Mouse (Mus musculus): ENCODE data around the gene Col4a3bp. TPM values are rescaled to one million over a fixed set of nuclear protein-coding genes. Genes with fewer than 3 reads are reported as not detected.

The Col4a3bp gene
- polyA plus RNA-seq, 1 experiment: 57.3 TPM

DNA sequence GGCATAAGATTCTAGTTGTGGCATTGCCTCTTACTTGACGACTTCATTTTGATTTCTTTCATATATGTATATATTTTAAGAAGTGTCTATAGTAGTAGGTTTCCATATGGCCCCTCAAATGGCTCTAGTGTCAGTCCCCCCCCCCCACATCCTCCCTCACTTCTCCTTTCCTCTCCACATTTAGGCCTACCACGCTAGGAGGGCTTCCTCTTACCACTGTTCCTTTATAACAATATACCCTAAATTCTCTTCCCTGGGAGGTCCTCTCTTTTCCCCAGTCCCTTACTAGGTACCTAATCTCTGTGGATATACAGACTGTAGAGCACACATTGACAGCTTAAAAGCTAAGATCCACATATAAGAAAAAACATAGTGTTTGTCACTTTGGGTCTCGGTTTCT, 21.1 kb upstream of the Col4a3bp start:
- no peak overlapping the region for H3K4me3 ChIP-seq (ENCODE audit: low read depth, low read length)
- H3K36me3 ChIP-seq (ENCODE audit: control insufficient read depth, insufficient read depth, low read length, poor library complexity, severe bottlenecking): peaks cover 6% of the 10 kb centered on the region; the same call in 1 of the 2 replicates
- H3K9me3 ChIP-seq (replicated peaks; ENCODE audit: control insufficient read depth, insufficient read depth, low read length, poor library complexity, severe bottlenecking): no peaks in the 10 kb centered on the region
- H3K27ac ChIP-seq (ENCODE audit: insufficient read depth, low read length): no peak overlapping the region
- H3K4me1 ChIP-seq (ENCODE audit: control insufficient read depth, insufficient read depth, low read length): no peaks in the 10 kb centered on the region
- no peaks in the 10 kb centered on the region for H3K27me3 ChIP-seq (ENCODE audit: control insufficient read depth, insufficient read depth, low read length, poor library complexity, severe bottlenecking)
- no peak overlapping the region for H3K9ac ChIP-seq (ENCODE audit: low read depth, poor library complexity, severe bottlenecking)
- no peak for TF ChIP-seq POLR2A (IDR thresholded peaks at IDR 0.05; ENCODE audit: insufficient read depth, low read length)

DNA sequence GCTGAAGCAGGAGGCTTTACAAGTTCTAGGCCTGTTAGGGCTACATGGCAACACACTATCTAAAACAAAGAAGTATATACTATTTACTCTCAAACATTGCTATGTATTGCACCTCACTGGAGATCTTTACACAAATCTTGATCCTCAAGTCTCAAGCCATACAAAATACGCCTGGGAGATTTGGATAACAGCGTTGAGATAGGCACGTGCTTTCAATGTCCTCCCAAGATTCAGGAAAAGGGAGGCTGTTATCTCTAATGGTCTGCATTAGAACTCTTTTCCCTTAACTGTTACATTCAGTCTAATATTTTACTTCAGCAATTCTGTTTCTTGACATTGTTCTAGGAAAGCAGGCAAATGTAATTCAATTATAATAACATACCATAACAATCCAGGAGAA, 15.4 kb upstream of the Col4a3bp start:
- Histone ChIP-seq H3K36me3 (ENCODE audit: control insufficient read depth, insufficient read depth, low read length, poor library complexity, severe bottlenecking) (no peaks in the 10 kb centered on the region; the same call in 1 of the 2 replicates), H3K4me1 (ENCODE audit: control insufficient read depth, insufficient read depth, low read length) (peaks cover 2% of the 10 kb centered on the region), H3K27me3 (ENCODE audit: control insufficient read depth, insufficient read depth, low read length, poor library complexity, severe bottlenecking) (no peaks in the 10 kb centered on the region), H3K27ac (ENCODE audit: insufficient read depth, low read length) (no peak overlapping the region), H3K9ac (ENCODE audit: low read depth, poor library complexity, severe bottlenecking) (no peak overlapping the region), H3K4me3 (ENCODE audit: low read depth, low read length) (no peak overlapping the region), H3K9me3 (replicated peaks; ENCODE audit: control insufficient read depth, insufficient read depth, low read length, poor library complexity, severe bottlenecking) (no peaks in the 10 kb centered on the region)
- TF ChIP-seq EP300 (IDR thresholded peaks at IDR 0.05; ENCODE audit: insufficient read depth, low read depth, low read length) (no peak), POLR2A (IDR thresholded peaks at IDR 0.05; ENCODE audit: insufficient read depth, low read length) (no peak), CTCF (IDR thresholded peaks at IDR 0.05; ENCODE audit: low read depth, low read length) (no peak)

DNA sequence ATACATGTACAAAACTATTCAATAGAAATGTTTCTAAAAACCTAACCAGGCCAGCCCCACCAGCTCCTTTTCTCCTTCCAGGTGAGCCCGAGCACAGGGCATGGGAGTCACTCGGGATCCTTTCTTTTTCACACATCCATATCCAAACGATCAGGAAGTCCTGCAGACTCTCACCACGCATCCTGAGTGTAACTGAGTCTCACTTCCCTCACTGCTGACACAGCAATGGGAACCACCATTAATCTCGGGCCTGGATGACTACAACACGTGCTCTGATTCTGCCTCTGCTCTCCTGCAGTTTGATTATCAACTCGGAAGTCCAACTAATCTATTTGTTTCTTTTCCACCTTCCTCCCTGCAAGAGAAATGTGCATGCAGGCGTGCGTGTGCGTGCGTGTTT, 14.6 kb upstream of the Col4a3bp start:
- Histone ChIP-seq H3K4me3 (ENCODE audit: low read depth, low read length) (no peak overlapping the region), H3K27ac (ENCODE audit: insufficient read depth, low read length) (no peak overlapping the region), H3K27me3 (ENCODE audit: control insufficient read depth, insufficient read depth, low read length, poor library complexity, severe bottlenecking) (no peaks in the 10 kb centered on the region), H3K36me3 (ENCODE audit: control insufficient read depth, insufficient read depth, low read length, poor library complexity, severe bottlenecking) (no peaks in the 10 kb centered on the region; the same call in 1 of the 2 replicates), H3K9me3 (replicated peaks; ENCODE audit: control insufficient read depth, insufficient read depth, low read length, poor library complexity, severe bottlenecking) (no peaks in the 10 kb centered on the region), H3K4me1 (ENCODE audit: control insufficient read depth, insufficient read depth, low read length) (peaks cover 2% of the 10 kb centered on the region), H3K9ac (ENCODE audit: low read depth, poor library complexity, severe bottlenecking) (no peak overlapping the region)
- TF ChIP-seq POLR2A (IDR thresholded peaks at IDR 0.05; ENCODE audit: insufficient read depth, low read length) (no peak), CTCF (IDR thresholded peaks at IDR 0.05; ENCODE audit: low read depth, low read length) (no peak), EP300 (IDR thresholded peaks at IDR 0.05; ENCODE audit: insufficient read depth, low read depth, low read length) (no peak)

DNA sequence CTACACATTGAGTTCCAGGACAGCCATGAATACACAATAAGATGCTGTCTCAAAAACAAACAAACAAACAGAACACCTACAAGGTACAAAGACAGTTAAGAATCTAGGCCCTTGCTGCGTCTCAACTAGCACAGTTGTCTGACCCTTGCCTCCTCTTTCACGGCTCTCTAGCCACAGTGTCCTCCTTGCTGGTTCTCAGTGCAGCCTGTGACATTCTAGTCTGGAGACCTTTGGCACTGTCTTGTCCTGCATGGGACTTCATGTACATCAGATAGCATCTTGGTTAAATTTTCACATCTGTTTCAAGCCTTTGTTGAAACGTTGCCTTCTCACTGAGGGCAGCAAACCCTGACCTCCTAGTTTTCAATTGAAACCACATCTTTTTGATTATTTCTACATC, 13.6 kb upstream of the Col4a3bp start:
- Histone ChIP-seq H3K36me3 (ENCODE audit: control insufficient read depth, insufficient read depth, low read length, poor library complexity, severe bottlenecking) (no peaks in the 10 kb centered on the region; the same call in 1 of the 2 replicates), H3K9ac (ENCODE audit: low read depth, poor library complexity, severe bottlenecking) (no peak overlapping the region), H3K4me3 (ENCODE audit: low read depth, low read length) (no peak overlapping the region), H3K9me3 (replicated peaks; ENCODE audit: control insufficient read depth, insufficient read depth, low read length, poor library complexity, severe bottlenecking) (no peaks in the 10 kb centered on the region), H3K4me1 (ENCODE audit: control insufficient read depth, insufficient read depth, low read length) (peaks cover 4% of the 10 kb centered on the region), H3K27ac (ENCODE audit: insufficient read depth, low read length) (no peak overlapping the region), H3K27me3 (ENCODE audit: control insufficient read depth, insufficient read depth, low read length, poor library complexity, severe bottlenecking) (no peaks in the 10 kb centered on the region)
- TF ChIP-seq POLR2A (IDR thresholded peaks at IDR 0.05; ENCODE audit: insufficient read depth, low read length) (no peak), EP300 (IDR thresholded peaks at IDR 0.05; ENCODE audit: insufficient read depth, low read depth, low read length) (no peak)

DNA sequence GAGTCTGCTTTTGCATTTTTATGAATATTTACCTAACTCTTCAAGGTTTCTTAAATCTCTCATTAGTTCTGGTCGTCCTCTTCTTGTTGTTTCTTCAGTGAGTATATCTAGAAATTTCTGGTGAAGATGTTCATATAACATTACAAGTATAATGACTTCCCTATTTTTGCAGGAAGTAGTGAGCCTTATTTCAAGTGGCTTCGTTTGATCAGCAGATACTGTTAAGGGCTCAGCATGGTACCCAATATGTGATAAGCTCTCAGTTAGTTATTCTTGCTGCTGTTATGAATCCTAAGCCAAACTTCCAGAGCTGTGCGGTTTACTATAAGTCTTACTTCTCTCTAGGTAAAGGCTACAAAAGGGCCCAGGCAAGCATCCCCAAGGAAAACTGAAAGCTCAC, 12.9 kb upstream of the Col4a3bp start:
- Histone ChIP-seq H3K4me3 (ENCODE audit: low read depth, low read length) (no peak overlapping the region), H3K36me3 (ENCODE audit: control insufficient read depth, insufficient read depth, low read length, poor library complexity, severe bottlenecking) (no peaks in the 10 kb centered on the region; the same call in 1 of the 2 replicates), H3K9me3 (replicated peaks; ENCODE audit: control insufficient read depth, insufficient read depth, low read length, poor library complexity, severe bottlenecking) (no peaks in the 10 kb centered on the region), H3K9ac (ENCODE audit: low read depth, poor library complexity, severe bottlenecking) (no peak overlapping the region), H3K27ac (ENCODE audit: insufficient read depth, low read length) (no peak overlapping the region), H3K4me1 (ENCODE audit: control insufficient read depth, insufficient read depth, low read length) (peaks cover 4% of the 10 kb centered on the region), H3K27me3 (ENCODE audit: control insufficient read depth, insufficient read depth, low read length, poor library complexity, severe bottlenecking) (no peaks in the 10 kb centered on the region)
- no peak for TF ChIP-seq EP300 (IDR thresholded peaks at IDR 0.05; ENCODE audit: insufficient read depth, low read depth, low read length)
- TF ChIP-seq POLR2A (IDR thresholded peaks at IDR 0.05; ENCODE audit: insufficient read depth, low read length): no peak
- TF ChIP-seq CTCF (IDR thresholded peaks at IDR 0.05; ENCODE audit: low read depth, low read length): no peak

DNA sequence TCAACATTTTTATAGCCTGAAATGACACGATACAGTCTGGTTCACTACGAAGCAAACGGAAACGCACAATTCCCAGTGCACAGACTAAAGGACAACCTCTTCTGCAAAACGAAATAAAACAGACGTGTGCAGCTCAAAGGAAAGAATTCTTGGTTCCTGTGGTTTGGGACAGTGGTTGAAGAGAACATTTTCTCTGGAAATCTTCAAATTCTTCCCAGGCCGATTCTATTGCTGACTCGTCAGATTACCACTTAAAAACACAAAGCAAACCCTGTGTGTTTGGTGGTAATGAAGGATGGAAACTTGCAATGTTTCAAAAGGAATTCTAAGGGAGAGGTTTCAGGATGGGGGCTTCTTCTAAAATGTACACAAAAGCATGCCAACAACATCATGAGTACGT, 12.4 kb upstream of the Col4a3bp start:
- no peak overlapping the region for H3K27ac ChIP-seq (ENCODE audit: insufficient read depth, low read length)
- no peaks in the 10 kb centered on the region; the same call in 1 of the 2 replicates for H3K36me3 ChIP-seq (ENCODE audit: control insufficient read depth, insufficient read depth, low read length, poor library complexity, severe bottlenecking)
- no peak for TF ChIP-seq POLR2A (IDR thresholded peaks at IDR 0.05; ENCODE audit: insufficient read depth, low read length)
- TF ChIP-seq EP300 (IDR thresholded peaks at IDR 0.05; ENCODE audit: insufficient read depth, low read depth, low read length): no peak
- TF ChIP-seq CTCF (IDR thresholded peaks at IDR 0.05; ENCODE audit: low read depth, low read length): no peak
- no peak overlapping the region for H3K9ac ChIP-seq (ENCODE audit: low read depth, poor library complexity, severe bottlenecking)
- no peaks in the 10 kb centered on the region for H3K9me3 ChIP-seq (replicated peaks; ENCODE audit: control insufficient read depth, insufficient read depth, low read length, poor library complexity, severe bottlenecking)
- peaks cover 4% of the 10 kb centered on the region for H3K4me1 ChIP-seq (ENCODE audit: control insufficient read depth, insufficient read depth, low read length)
- no peaks in the 10 kb centered on the region for H3K27me3 ChIP-seq (ENCODE audit: control insufficient read depth, insufficient read depth, low read length, poor library complexity, severe bottlenecking)
- H3K4me3 ChIP-seq (ENCODE audit: low read depth, low read length): no peak overlapping the region
